Mouse (Mus musculus): ENCODE data around the gene Btbd1. TPM values are rescaled to one million over a fixed set of nuclear protein-coding genes. Genes with fewer than 3 reads are reported as not detected.

The Btbd1 gene
- polyA plus RNA-seq, 1 experiment from 2014 or later, result 52.7 TPM

GRCm38 (mm10) chr7:81856221-81856620, 27.0 kb upstream of the Btbd1 start:
- Histone ChIP-seq H3K4me1 (replicated peaks; ENCODE audit: control insufficient read depth, insufficient read depth, low read length) (peaks cover 11% of the 10 kb centered on the region), H3K27me3 (replicated peaks; ENCODE audit: control insufficient read depth, insufficient read depth, low read length) (peaks cover 40% of the 10 kb centered on the region), H3K4me3 (ENCODE audit: low read depth, low read length) (no peak overlapping the region), H3K27ac (ENCODE audit: low read depth, low read length) (no peak overlapping the region), H3K9ac (ENCODE audit: low read depth, low read length) (no peak overlapping the region), H3K9me3 (ENCODE audit: control insufficient read depth, low read length) (no peaks in the 10 kb centered on the region), H3K36me3 (ENCODE audit: control insufficient read depth, insufficient read depth, low read length) (no peaks in the 10 kb centered on the region), H3K4me2 (no peak overlapping the region)
- DNase-seq (ENCODE audit: low spot score) (no peak), ATAC-seq (replicated peaks; ENCODE audit: low FRiP score) (no peak)
- 74% methylated on average over 4 of the region's 4 CpGs for WGBS

GRCm38 (mm10) chr7:81855694-81856093, 26.5 kb upstream of the Btbd1 start, which contains the start of gene Gm10160:
TSS of gene Gm10160 (minus strand) at chr7:81855794.
- Histone ChIP-seq H3K4me3 (ENCODE audit: low read depth, low read length) (no peak within 1 kb of the TSS), H3K36me3 (ENCODE audit: control insufficient read depth, insufficient read depth, low read length) (no peaks in the 10 kb centered on the region), H3K27me3 (replicated peaks; ENCODE audit: control insufficient read depth, insufficient read depth, low read length) (peaks cover 36% of the 10 kb centered on the region), H3K4me2 (peak within 1 kb of the TSS; percentile 53), H3K9ac (ENCODE audit: low read depth, low read length) (no peak within 1 kb of the TSS), H3K9me3 (ENCODE audit: control insufficient read depth, low read length) (no peaks in the 10 kb centered on the region), H3K27ac (ENCODE audit: low read depth, low read length) (no peak within 1 kb of the TSS), H3K4me1 (replicated peaks; ENCODE audit: control insufficient read depth, insufficient read depth, low read length) (peaks cover 11% of the 10 kb centered on the region)
- DNase-seq (ENCODE audit: low spot score), result no peak
- WGBS, result 82% methylated on average over 1 of the region's 1 CpGs
- no peak for ATAC-seq (replicated peaks; ENCODE audit: low FRiP score)

- peak; percentile 46; the same call in 1 of the 2 replicates for ATAC-seq (replicated peaks; ENCODE audit: low FRiP score)
- Histone ChIP-seq H3K36me3 (ENCODE audit: control insufficient read depth, insufficient read depth, low read length) (no peaks in the 10 kb centered on the region), H3K27ac (ENCODE audit: low read depth, low read length) (no peak overlapping the region), H3K4me1 (replicated peaks; ENCODE audit: control insufficient read depth, insufficient read depth, low read length) (peaks cover 11% of the 10 kb centered on the region), H3K9ac (ENCODE audit: low read depth, low read length) (no peak overlapping the region), H3K4me3 (ENCODE audit: low read depth, low read length) (no peak overlapping the region), H3K4me2 (peak overlapping the region; percentile 53), H3K9me3 (ENCODE audit: control insufficient read depth, low read length) (no peaks in the 10 kb centered on the region), H3K27me3 (replicated peaks; ENCODE audit: control insufficient read depth, insufficient read depth, low read length) (peaks cover 28% of the 10 kb centered on the region)
- DNase-seq (ENCODE audit: low spot score), result no peak
- 38% methylated on average over 8 of the region's 8 CpGs for WGBS
Measured at GRCm38 (mm10) chr7:81854568-81855307, 25.5 kb upstream of the Btbd1 start.

GRCm38 (mm10) chr7:81851706-81852105, 22.5 kb upstream of the Btbd1 start:
- no peak overlapping the region for H3K4me2 ChIP-seq
- ATAC-seq (replicated peaks; ENCODE audit: low FRiP score) (no peak), DNase-seq (ENCODE audit: low spot score) (no peak)
- peaks cover 7% of the 10 kb centered on the region; the same call in 1 of the 2 replicates for H3K27me3 ChIP-seq (replicated peaks; ENCODE audit: control insufficient read depth, insufficient read depth, low read length)
- 57% methylated on average over 3 of the region's 3 CpGs for WGBS
- H3K4me3 ChIP-seq (ENCODE audit: low read depth, low read length), result no peak overlapping the region
- H3K9me3 ChIP-seq (ENCODE audit: control insufficient read depth, low read length), result no peaks in the 10 kb centered on the region
- H3K27ac ChIP-seq (ENCODE audit: low read depth, low read length), result no peak overlapping the region
- H3K36me3 ChIP-seq (ENCODE audit: control insufficient read depth, insufficient read depth, low read length), result no peaks in the 10 kb centered on the region
- H3K9ac ChIP-seq (ENCODE audit: low read depth, low read length), result no peak overlapping the region
- no peaks in the 10 kb centered on the region; the same call in 1 of the 2 replicates for H3K4me1 ChIP-seq (replicated peaks; ENCODE audit: control insufficient read depth, insufficient read depth, low read length)

GRCm38 (mm10) chr7:81850171-81850570, 20.9 kb upstream of the Btbd1 start:
- Histone ChIP-seq H3K27me3 (replicated peaks; ENCODE audit: control insufficient read depth, insufficient read depth, low read length) (peaks cover 7% of the 10 kb centered on the region; the same call in 1 of the 2 replicates), H3K9ac (ENCODE audit: low read depth, low read length) (no peak overlapping the region), H3K4me3 (ENCODE audit: low read depth, low read length) (no peak overlapping the region), H3K36me3 (ENCODE audit: control insufficient read depth, insufficient read depth, low read length) (no peaks in the 10 kb centered on the region), H3K4me1 (replicated peaks; ENCODE audit: control insufficient read depth, insufficient read depth, low read length) (no peaks in the 10 kb centered on the region; the same call in 1 of the 2 replicates), H3K27ac (ENCODE audit: low read depth, low read length) (no peak overlapping the region), H3K4me2 (no peak overlapping the region), H3K9me3 (ENCODE audit: control insufficient read depth, low read length) (no peaks in the 10 kb centered on the region)
- 78% methylated on average over 6 of the region's 6 CpGs for WGBS
- ATAC-seq (replicated peaks; ENCODE audit: low FRiP score), result no peak
- no peak for DNase-seq (ENCODE audit: low spot score)

- no peak overlapping the region for H3K9ac ChIP-seq (ENCODE audit: low read depth, low read length)
- H3K9me3 ChIP-seq (ENCODE audit: control insufficient read depth, low read length), result no peaks in the 10 kb centered on the region
- H3K36me3 ChIP-seq (ENCODE audit: control insufficient read depth, insufficient read depth, low read length), result no peaks in the 10 kb centered on the region
- ATAC-seq (replicated peaks; ENCODE audit: low FRiP score) (no peak), DNase-seq (ENCODE audit: low spot score) (no peak)
- H3K4me3 ChIP-seq (ENCODE audit: low read depth, low read length), result no peak overlapping the region
- H3K4me1 ChIP-seq (replicated peaks; ENCODE audit: control insufficient read depth, insufficient read depth, low read length), result no peaks in the 10 kb centered on the region
- H3K27me3 ChIP-seq (replicated peaks; ENCODE audit: control insufficient read depth, insufficient read depth, low read length), result peaks cover 7% of the 10 kb centered on the region; the same call in 1 of the 2 replicates
- WGBS, result 66% methylated on average over 7 of the region's 7 CpGs
- H3K27ac ChIP-seq (ENCODE audit: low read depth, low read length), result no peak overlapping the region
- no peak overlapping the region for H3K4me2 ChIP-seq
Measured at GRCm38 (mm10) chr7:81849633-81850032, 20.4 kb upstream of the Btbd1 start.

GRCm38 (mm10) chr7:81849214-81849613, 20.0 kb upstream of the Btbd1 start:
- no peak overlapping the region for H3K9ac ChIP-seq (ENCODE audit: low read depth, low read length)
- ATAC-seq (replicated peaks; ENCODE audit: low FRiP score), result no peak
- no peak overlapping the region for H3K4me2 ChIP-seq
- H3K9me3 ChIP-seq (ENCODE audit: control insufficient read depth, low read length), result no peaks in the 10 kb centered on the region
- no peaks in the 10 kb centered on the region for H3K36me3 ChIP-seq (ENCODE audit: control insufficient read depth, insufficient read depth, low read length)
- H3K27me3 ChIP-seq (replicated peaks; ENCODE audit: control insufficient read depth, insufficient read depth, low read length), result peaks cover 7% of the 10 kb centered on the region; the same call in 1 of the 2 replicates
- H3K27ac ChIP-seq (ENCODE audit: low read depth, low read length), result no peak overlapping the region
- WGBS, result 67% methylated on average over 5 of the region's 5 CpGs
- H3K4me3 ChIP-seq (ENCODE audit: low read depth, low read length), result no peak overlapping the region
- DNase-seq (ENCODE audit: low spot score), result no peak
- H3K4me1 ChIP-seq (replicated peaks; ENCODE audit: control insufficient read depth, insufficient read depth, low read length), result no peaks in the 10 kb centered on the region

- H3K27ac ChIP-seq (ENCODE audit: low read depth, low read length), result no peak overlapping the region
- no peaks in the 10 kb centered on the region for H3K9me3 ChIP-seq (ENCODE audit: control insufficient read depth, low read length)
- no peak overlapping the region for H3K4me3 ChIP-seq (ENCODE audit: low read depth, low read length)
- no peaks in the 10 kb centered on the region for H3K4me1 ChIP-seq (replicated peaks; ENCODE audit: control insufficient read depth, insufficient read depth, low read length)
- no peaks in the 10 kb centered on the region for H3K36me3 ChIP-seq (ENCODE audit: control insufficient read depth, insufficient read depth, low read length)
- H3K9ac ChIP-seq (ENCODE audit: low read depth, low read length), result no peak overlapping the region
- 68% methylated on average over 4 of the region's 4 CpGs for WGBS
- H3K4me2 ChIP-seq, result no peak overlapping the region
- H3K27me3 ChIP-seq (replicated peaks; ENCODE audit: control insufficient read depth, insufficient read depth, low read length), result peaks cover 7% of the 10 kb centered on the region; the same call in 1 of the 2 replicates
- DNase-seq (ENCODE audit: low spot score) (no peak), ATAC-seq (replicated peaks; ENCODE audit: low FRiP score) (no peak)
Measured at GRCm38 (mm10) chr7:81847777-81848176, 18.5 kb upstream of the Btbd1 start.

GRCm38 (mm10) chr7:81847010-81847409, 17.8 kb upstream of the Btbd1 start:
- DNase-seq (ENCODE audit: low spot score) (no peak), ATAC-seq (replicated peaks; ENCODE audit: low FRiP score) (no peak)
- WGBS, result 55% methylated on average over 8 of the region's 8 CpGs

More at GRCm38 (mm10) chr7:81847010-81847409, 17.8 kb upstream of the Btbd1 start:
- no peak overlapping the region for H3K9ac ChIP-seq (ENCODE audit: low read depth, low read length)
- H3K27me3 ChIP-seq (replicated peaks; ENCODE audit: control insufficient read depth, insufficient read depth, low read length), result peaks cover 7% of the 10 kb centered on the region; the same call in 1 of the 2 replicates
- H3K27ac ChIP-seq (ENCODE audit: low read depth, low read length), result no peak overlapping the region
- no peaks in the 10 kb centered on the region for H3K9me3 ChIP-seq (ENCODE audit: control insufficient read depth, low read length)
- H3K4me3 ChIP-seq (ENCODE audit: low read depth, low read length), result no peak overlapping the region
- no peaks in the 10 kb centered on the region for H3K4me1 ChIP-seq (replicated peaks; ENCODE audit: control insufficient read depth, insufficient read depth, low read length)
- no peaks in the 10 kb centered on the region for H3K36me3 ChIP-seq (ENCODE audit: control insufficient read depth, insufficient read depth, low read length)
- H3K4me2 ChIP-seq, result no peak overlapping the region
